Mouse (Mus musculus) G1E (cell line): ENCODE results near the gene Gm20441.

Experiments
- CTCF ChIP-seq: IDR thresholded peaks from 2 replicates; pipeline ENCODE4 v1.5.1; 2012; ENCODE audit warnings: low read depth, low read length, inconsistent platforms, mixed read lengths
- GATA1 ChIP-seq: IDR thresholded peaks from 2 replicates; pipeline ENCODE4 v1.6.1; 2012; ENCODE audit warnings: borderline replicate concordance, low read length, inconsistent platforms, mixed read lengths
- POLR2AphosphoS5 ChIP-seq: IDR thresholded peaks from 2 replicates; pipeline ENCODE4 v1.6.1; 2012; ENCODE audit warnings: low read depth, low read length, inconsistent platforms; ENCODE audit not compliant: insufficient replicate concordance

DNA sequence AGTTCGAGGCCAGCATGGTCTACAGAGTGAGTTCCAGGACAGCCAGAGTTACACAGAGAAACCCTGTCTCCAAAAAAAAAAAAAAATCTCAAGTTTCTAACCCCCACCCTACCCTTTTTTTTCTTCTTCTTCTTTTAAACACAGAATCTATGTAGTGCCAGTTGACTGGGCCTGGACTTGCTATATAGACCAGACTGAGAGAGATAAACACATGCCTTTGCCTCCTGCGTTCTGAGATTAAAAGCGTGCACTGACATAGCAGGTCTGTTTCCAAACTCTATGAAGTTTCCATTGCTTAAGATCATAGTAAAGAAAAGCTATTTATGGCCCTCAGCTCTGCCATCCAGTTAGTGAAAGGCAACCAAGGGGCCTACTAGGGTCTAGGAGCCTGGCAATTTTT lies 18.3 kb downstream of the Gm20441 start:
- TF ChIP-seq GATA1, result no peak
- TF ChIP-seq CTCF, result no peak
- no peak for TF ChIP-seq POLR2AphosphoS5
